Mouse (Mus musculus) cerebellum, adult 2 months (tissue): Measurements from ENCODE around the gene Dbndd2. TPM values are rescaled to one million over a fixed set of nuclear protein-coding genes. Genes with fewer than 3 reads are reported as not detected.

Experiments used
- DNase-seq, 2 experiments: peaks; one replicate each; pipeline ENCODE4 v3.0.0; 2021
- H3K27ac ChIP-seq: fragments of 200-500 bp; 2 replicates; pipeline ENCODE4 v1.5.1; 2012; ENCODE audit warnings: low read length, control low read depth, inconsistent platforms; ENCODE audit not compliant: insufficient read depth
- H3K27me3 ChIP-seq: fragments of 200-500 bp; 2 replicates; pipeline ENCODE4 v1.6.1; 2012; ENCODE audit warnings: inconsistent platforms, mild to moderate bottlenecking, low read length, moderate library complexity; ENCODE audit not compliant: control insufficient read depth, insufficient read depth
- H3K4me1 ChIP-seq: fragments of 200-500 bp; 2 replicates; pipeline ENCODE4 v1.6.1; 2011; ENCODE audit warnings: low read length; ENCODE audit not compliant: control insufficient read depth, insufficient read depth
- H3K4me3 ChIP-seq: fragments of 200-500 bp; replicated peaks from 2 replicates; pipeline ENCODE3; 2011; ENCODE audit warnings: mild to moderate bottlenecking, low read depth, low read length, control low read depth; ENCODE audit not compliant: insufficient read depth
- CTCF ChIP-seq: fragments of 200-500 bp; IDR thresholded peaks from 2 replicates; pipeline ENCODE4 v1.5.1; 2011; ENCODE audit warnings: low read depth, mild to moderate bottlenecking, control low read depth, low read length, moderate library complexity, borderline replicate concordance; ENCODE audit not compliant: insufficient read depth
- POLR2A ChIP-seq: fragments of 200-500 bp; IDR thresholded peaks from 2 replicates; pipeline ENCODE4 v1.6.1; 2011; ENCODE audit warnings: low read length, control low read depth, borderline replicate concordance; ENCODE audit not compliant: insufficient read depth
- WGBS: fragments of 180-500 bp; shearing (Covaris S2); methylation state at CpG from one replicate; pipeline ENCODE4 v1.1.7; 2018; 5-methylcytosine and 5-hydroxymethylcytosine counted together
- polyA plus RNA-seq: library from polyadenylated mRNA; depleted of rRNA; stranded (reverse); fragments of >200 nt; gene quantifications from 2 replicates; pipeline ENCODE4 v1.2.3, GENCODE M21; 2012

The Dbndd2 gene
- polyA plus RNA-seq, 1 experiment = 462 TPM

DNA sequence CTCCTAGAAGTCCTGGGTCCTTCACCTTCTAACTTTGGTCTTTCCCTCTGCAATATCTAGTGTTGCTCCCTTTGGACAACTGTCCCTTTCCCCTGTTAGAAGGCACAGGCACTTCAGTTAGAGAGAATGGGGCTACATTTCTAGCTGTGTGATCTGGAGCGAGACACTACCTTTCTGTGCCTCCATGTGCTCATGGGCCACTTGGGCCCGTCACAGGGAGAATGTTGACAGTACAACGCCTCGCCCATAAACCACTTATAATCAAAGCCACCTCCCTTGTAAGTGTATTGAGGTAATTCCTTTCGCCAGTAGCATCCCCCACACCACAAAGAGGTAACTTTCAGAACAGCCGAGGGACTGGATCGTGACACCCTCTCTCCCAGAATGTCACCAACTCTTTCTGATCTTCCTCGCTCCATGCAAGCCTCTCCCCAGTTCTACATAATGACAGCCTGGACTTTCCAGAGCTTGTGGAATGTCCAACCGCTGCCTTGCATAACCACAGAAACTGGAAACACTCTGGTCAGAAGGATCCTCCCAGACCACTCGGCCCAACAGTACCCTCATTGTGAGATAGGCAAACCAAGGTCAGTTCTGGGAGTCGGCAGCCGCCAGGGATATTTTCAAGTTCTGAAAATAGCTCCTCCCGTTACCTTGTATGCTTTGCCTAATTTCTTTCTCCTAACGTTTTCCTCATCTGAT, 36.4 kb upstream of the Dbndd2 start:
- no peak for TF ChIP-seq CTCF
- no peak for TF ChIP-seq POLR2A
- 89% methylated on average over 14 of the region's 14 CpGs for WGBS
- Histone ChIP-seq H3K27me3 (no peaks in the 10 kb centered on the region), H3K27ac (no peak overlapping the region), H3K4me1 (no peaks in the 10 kb centered on the region), H3K4me3 (no peak overlapping the region)
- no peak for DNase-seq

DNA sequence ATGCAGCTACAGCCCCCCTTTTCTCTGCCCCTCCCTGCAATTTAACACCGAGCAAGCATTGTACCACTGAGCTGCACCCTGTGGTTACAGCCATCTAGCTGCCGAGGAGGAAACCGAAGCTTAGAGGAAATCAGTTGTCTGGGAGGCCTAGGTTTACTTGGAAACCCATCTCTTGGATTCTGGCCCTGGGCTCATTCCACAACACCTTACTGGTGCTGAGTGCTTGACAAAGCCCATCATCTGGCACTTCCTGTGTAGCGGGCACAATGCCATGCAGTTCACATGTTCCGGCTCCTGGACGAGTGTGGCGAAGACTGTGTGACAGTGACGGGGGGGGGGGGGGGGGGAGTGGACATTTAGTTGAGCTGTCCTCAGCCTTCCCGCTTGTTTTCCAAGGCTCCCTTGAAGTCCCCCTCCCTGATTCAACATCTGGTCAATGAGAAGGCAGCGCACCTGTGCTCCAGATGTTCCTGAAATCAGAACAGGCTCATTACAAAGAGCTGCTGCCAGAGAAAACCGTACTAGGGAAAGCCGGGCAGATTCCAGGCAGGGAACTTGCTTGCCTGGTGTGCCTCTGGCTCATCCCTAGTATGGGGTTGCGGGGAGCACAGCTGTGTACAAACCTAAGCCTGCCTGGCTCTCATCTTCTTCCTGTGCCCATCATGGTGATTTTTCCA, 33.8 kb upstream of the Dbndd2 start:
- H3K27me3 ChIP-seq = no peaks in the 10 kb centered on the region
- no peaks in the 10 kb centered on the region for H3K4me1 ChIP-seq
- H3K27ac ChIP-seq = no peak overlapping the region
- no peak for DNase-seq
- TF ChIP-seq POLR2A (no peak), CTCF (no peak)
- no peak overlapping the region for H3K4me3 ChIP-seq
- WGBS = 25% methylated on average over 13 of the region's 13 CpGs

DNA sequence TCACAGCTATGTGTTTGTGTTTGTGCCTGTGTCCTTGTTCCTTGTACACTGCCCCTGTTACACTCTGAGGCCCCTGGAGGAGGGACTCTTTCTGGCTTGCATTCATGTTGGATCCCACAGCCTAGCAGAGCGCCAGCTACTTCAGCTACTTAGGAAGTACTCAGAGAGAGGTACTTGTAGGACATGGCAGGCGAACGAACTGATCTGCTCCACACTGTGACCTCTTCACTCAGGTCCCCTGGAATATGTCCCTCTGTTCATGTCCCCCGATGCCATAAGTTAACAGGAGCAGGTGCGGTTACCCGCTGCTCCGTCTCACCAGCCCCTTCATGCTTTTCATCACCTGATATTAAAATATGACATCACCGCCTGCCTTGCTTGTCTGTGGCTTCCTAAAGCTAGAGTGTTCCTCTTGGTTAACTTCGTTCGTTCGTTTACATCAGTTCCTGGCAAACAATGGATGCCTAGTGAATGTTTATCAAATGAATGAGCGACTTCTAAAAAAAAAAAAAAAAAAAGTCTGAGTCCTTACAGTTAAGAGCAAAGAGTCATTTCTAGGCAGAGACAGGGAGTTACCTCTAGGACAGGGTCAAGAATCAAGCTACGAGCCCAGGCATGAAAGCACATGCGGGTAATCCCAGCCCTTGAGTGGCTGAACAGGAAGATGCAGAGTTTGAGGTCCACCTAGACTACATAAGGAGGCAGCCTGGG, 32.7 kb upstream of the Dbndd2 start:
- no peak overlapping the region for H3K4me3 ChIP-seq
- H3K27ac ChIP-seq = no peak overlapping the region
- 78% methylated on average over 14 of the region's 14 CpGs for WGBS
- H3K27me3 ChIP-seq = no peaks in the 10 kb centered on the region
- H3K4me1 ChIP-seq = no peaks in the 10 kb centered on the region
- no peak for DNase-seq
- TF ChIP-seq POLR2A (no peak), CTCF (no peak)

DNA sequence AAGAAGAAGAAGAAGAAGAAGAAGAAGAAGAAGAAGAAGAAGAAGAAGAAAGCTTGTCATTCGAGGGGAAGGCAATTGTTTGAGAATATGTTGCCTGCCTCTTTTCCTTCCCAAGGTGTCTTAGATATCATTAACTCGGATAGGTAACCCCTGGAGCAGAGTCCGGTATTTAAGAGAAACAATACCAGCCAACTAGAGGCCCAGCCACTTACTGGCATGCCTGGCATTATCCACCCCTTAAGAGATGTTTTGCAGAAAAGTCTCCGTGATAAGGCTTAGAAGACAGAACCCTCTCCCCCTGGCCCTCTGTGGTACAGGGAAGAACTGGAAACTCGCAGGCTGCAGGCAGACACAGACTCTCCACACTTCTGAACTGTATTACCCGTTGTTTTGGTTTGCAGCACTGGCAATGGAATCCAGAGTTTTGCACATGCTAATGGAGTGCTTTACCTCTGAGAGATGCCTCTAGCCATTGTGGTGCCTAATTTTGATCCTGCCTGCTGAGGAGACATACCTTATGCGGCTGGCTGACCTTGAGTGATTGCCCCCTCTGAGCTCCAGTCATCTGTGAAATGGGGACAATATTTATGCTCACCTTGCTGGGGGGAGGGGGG, 31.9 kb upstream of the Dbndd2 start:
- no peak overlapping the region for H3K27ac ChIP-seq
- H3K4me1 ChIP-seq = no peaks in the 10 kb centered on the region
- no peak overlapping the region for H3K4me3 ChIP-seq
- no peaks in the 10 kb centered on the region for H3K27me3 ChIP-seq
- DNase-seq = no peak
- WGBS = 64% methylated on average over 7 of the region's 7 CpGs
- no peak for TF ChIP-seq CTCF
- TF ChIP-seq POLR2A = no peak

DNA sequence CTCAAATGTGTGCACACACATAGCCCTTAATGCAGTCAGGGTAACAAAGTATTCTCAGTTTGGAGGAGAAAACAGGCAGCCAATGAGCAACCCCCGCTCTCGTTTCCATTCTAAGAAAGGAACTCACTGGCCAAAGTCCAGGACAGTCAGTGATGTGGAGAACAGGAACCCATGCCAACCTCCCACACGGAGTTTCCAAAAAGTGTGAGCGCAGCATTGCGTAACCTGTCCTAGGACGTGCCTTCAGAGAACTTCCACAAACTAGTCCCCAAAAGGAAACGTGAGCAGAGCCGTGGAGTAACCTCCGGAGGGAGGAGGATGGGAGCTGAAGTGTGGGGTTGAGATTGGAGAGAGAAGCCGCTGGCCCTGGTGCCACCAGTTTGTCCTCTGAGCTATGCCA, 31.1 kb upstream of the Dbndd2 start:
- Histone ChIP-seq H3K4me3 (no peak overlapping the region), H3K27me3 (no peaks in the 10 kb centered on the region), H3K4me1 (no peaks in the 10 kb centered on the region), H3K27ac (no peak overlapping the region)
- DNase-seq = no peak
- 45% methylated on average over 10 of the region's 10 CpGs for WGBS
- no peak for TF ChIP-seq POLR2A
- TF ChIP-seq CTCF = no peak

DNA sequence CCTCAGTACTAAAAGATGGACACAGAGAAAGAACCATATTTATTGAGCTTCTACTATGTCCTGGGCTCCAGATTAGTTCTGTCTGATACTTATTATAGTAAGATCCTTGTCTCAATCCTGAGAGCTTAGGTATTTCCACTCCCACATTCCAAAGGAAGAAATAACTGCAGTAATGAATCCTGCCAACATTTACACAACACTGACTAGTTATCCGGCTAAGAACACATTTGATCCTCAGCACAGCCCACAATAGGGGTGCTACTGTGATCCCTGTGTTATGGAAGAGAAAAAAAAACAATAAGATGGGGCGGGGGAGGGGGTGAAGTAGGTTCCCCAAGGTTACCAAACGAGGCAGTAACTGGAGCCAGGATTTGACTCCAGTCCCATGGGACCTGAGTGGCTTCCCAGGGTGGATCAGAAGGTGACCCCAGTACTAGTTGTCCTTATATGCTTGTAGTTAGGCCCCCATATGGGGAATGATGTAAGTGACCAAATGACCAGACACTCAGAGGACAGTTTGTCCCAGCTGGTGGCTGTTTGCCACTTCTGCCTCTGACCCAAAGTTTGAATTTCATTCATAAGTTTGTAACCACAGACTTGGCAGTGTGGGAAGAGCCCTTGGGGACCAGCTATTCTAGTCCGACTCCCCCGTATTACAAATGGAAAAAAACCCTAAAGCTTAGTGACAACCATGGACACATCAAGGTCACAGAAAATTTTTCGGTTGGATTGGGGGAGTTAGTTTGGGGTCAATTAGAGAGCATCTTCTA, 30.3 kb upstream of the Dbndd2 start:
- H3K4me1 ChIP-seq = no peaks in the 10 kb centered on the region
- TF ChIP-seq CTCF = no peak
- TF ChIP-seq POLR2A = no peak
- DNase-seq = no peak
- no peak overlapping the region for H3K27ac ChIP-seq
- H3K4me3 ChIP-seq = no peak overlapping the region
- no peaks in the 10 kb centered on the region for H3K27me3 ChIP-seq
- WGBS = 61% methylated on average over 6 of the region's 6 CpGs

DNA sequence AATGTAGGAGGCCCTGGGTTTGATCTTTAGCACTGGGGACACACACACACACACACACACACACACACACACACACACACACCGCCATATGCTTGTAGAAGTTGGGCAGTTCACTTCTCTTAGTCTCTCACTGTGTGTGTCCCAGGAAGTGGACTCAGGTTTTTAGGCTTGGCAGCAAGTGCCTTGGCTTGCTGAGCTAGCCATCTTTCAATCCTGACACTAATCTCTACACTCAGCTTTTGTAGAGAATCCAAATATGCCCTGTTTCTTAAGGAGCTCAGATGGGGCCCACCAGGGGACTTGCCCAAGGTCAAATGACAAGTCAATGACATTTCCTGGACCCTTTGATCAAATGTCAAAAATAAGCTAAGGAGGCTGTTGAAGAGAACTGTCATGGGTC, 29.5 kb upstream of the Dbndd2 start:
- Histone ChIP-seq H3K4me3 (no peak overlapping the region), H3K27me3 (no peaks in the 10 kb centered on the region), H3K27ac (no peak overlapping the region), H3K4me1 (no peaks in the 10 kb centered on the region)
- DNase-seq = no peak
- WGBS = 94% methylated on average over 1 of the region's 1 CpGs
- TF ChIP-seq CTCF (no peak), POLR2A (no peak)
